Mouse (Mus musculus) layer of hippocampus, adult 11-12 months (tissue): ENCODE measurements at regions not wholly inside any gene's neighbourhood (a gene's known extent, or its start where the extent isn't known, plus 50 kb on each side); places are given as distances from the start of the nearest gene placed in this dataset.

Source experiments
- DNase-seq: peaks from one replicate; pipeline ENCODE4 v3.0.0; 2022; ENCODE audit warnings: low spot score

DNA sequence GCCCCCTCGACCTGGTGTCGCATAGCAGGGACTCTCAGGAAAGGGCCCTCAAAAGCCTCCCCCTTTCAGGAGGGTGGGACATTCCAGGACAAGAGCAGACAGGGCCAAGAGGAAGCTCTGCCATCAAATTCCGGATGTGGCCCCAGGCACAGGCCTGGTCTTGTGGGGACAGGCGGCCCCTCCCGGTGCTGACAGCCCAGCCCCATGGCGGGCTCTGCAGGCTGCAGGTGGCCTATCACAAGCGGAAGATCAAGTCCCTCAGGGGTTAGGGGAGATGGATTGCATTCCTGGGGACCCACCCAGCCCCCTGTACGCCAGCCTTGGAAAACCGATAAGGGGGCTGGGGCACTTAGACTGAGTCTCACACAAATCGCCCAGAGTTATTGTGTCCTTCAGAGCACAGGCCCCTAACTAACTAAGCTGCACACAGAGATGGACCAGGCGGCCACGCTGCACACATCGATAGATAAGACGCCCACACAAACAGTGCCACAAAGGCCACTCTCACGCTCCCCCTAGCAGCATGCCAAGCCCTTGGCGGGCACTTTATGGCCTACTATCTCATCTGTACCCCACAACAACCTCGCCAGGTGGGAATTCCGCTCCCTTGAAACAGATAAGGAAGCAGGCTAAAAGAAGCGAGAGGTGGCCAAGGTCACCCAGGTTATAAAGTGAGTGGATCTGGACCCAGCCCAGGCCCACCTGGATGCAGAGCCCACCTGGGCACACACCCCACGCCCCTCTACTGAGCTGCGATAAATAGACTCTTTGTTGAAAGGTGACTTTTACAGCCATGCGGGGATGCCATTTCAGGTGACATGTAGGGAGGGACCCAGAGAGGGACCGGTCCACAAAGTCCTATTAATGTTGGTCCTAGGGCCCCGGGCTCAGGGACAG lies 55.5 kb downstream of the Gm5294 start:
- no peak for DNase-seq

DNA sequence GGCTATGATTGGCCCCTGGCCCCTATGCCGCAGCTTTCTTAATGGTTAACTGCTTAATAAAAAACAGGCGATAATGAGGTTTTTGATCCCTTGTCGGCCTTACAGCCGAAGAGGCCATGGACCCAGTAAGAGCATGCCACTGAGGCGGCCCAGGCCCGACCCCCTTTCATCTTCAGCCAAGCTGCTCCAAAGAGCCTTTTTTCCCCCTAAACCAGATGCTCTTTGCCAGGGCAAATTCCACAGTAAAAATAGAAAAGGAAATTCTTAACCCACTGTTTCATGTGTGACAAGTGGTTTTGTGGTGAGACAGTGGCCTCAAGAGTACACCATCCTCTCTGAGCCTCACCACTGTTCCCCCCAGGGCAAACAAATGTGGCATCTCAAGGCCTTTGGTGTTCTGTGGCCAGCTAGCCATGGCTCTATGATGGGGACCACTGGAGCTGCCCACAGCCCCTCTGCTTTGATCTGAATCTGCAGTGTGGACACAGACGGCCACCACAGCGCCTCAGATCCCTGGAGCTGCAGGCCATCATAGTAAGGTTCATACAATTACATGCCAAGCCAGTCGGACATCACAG lies 61.9 kb downstream of the Gm5294 start:
- no peak for DNase-seq

DNA sequence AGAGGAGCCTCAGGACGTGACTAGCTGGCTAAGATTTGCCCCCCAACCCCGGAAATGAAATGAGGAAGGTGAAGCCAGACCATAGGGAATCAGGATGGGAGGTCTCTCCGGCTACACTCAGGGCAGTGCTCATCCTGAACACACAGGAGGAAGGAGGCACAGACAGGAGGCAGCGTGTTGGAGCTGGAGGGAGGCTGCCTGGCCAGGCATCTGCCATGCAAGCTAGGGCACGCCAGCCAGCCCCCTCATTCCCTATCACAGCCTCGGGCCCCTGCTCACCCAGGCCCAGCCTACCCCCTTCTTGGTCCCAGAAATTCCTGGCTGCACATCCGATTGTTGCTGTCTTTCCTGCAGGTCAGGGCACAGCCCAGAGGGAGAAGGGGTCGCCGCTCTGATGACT lies 63.7 kb downstream of the Gm5294 start:
- no peak for DNase-seq

DNA sequence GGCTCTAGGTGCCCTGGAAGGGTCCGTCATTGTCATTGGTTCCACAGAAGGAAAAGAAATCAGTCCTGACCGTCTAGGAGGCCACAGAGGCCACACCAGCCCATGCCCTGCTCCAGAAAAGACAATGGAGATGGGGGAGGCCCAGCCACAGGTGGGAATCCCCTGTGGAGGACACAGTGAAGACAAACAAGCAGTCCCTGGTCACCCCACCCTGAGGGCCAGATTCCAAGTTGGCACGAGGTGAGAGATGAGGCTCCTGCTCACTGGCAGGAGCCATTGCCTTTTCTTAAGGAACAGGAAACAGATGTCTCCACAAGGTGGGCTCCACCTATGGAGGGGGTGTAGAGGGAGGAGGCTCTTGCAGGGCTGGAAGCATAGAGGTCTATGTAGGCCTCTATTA lies 66.0 kb downstream of the Gm5294 start:
- no peak for DNase-seq

DNA sequence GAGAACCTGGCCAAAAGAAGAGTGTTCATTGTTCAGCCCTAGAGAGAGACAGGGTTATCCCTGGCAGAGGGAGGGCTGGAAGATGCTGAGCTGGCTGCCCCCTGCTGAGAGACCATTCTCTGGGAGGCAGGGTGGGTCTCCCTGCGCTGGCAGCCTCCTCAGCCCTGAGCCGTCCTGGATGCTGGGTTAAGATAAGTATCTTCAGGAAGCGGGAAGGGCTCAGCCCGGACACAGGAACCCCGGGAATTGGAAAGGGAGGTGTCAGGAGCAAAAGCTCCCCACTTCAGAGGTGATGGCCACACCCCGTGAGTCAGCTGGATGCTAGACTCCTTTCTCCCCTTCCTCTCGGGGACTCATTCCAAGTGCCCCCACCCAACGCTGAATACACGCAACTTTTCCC lies 68.9 kb downstream of the Gm5294 start:
- DNase-seq = no peak

DNA sequence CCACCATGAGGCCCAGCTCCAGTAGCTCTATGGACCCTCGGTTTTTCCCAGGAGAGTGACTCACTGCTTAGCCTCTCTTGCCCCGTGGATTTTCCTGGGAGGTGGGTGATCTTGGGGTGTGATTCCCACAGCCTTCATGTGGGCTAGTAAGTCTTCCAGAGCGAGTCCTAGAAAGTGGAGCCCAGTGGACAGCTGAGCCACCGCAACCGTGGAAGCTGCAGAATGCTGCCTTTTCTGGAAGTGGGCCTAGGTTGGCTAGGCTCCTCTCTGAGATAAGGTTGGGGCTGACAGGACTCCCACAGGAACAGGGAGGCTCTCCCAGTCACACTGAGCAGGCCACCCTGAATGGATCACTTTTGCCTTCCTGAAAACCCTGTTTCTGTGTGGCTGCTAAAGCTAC lies 69.9 kb downstream of the Gm5294 start:
- DNase-seq = no peak

DNA sequence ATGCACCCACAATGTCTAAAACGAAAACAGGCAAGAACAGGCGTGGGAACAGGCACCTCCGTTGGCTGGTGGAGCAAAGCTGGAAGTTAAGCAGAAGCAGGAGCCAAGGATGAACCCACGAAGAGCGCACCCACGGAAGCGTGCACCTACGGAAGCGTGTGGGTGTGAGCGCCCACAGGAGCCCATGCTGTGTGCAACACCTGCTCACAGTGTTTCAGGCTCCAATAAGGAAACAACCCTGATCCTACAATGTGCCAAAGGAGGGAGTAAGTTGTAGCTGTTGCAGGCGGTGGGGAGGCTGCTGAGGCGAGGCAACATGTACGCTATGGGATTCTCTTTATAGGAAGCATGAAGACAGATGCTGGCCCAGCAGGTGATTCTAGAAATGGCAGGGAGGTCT lies 74.6 kb downstream of the Gm5294 start:
- peak; percentile 42 for DNase-seq

DNA sequence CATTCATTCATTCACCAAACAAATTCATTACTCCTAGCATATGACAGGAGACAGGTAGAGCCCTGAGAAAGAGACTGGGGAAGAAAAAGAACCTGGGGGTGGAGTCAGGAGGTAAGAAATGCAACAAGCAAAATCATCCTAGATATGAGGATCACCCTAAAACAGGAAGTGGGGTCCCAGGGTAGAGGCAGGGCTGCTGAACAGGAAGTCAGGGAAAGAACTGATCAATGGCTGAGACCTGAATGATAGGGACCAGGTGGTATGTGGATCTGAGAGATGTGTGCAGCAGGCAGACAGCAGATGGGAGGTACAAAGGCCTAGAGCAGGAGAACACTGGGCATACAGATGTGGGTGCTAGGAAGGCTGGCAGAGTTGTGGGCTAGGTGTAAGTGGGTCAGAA lies 77.4 kb downstream of the Gm5294 start:
- no peak for DNase-seq

DNA sequence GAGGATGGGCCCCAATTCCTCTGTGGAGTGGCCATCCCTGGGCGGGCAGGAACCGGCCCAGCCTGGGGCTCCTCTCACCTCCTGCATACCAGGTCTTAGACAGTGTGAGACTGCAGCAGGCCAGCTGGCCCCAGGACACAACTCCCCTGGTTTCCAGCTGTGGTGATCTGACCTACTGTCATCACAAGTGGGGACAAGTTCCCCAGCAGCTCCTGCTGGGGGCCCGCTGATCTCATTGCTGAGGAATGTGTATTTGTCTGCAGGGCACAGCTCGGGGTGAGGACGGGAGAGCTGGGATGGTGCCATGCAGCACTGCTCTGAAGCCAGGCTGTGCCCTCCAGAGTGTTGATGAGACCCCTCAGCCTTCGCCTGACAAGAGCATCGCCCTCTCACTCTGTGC lies 78.6 kb downstream of the Gm5294 start:
- no peak for DNase-seq

DNA sequence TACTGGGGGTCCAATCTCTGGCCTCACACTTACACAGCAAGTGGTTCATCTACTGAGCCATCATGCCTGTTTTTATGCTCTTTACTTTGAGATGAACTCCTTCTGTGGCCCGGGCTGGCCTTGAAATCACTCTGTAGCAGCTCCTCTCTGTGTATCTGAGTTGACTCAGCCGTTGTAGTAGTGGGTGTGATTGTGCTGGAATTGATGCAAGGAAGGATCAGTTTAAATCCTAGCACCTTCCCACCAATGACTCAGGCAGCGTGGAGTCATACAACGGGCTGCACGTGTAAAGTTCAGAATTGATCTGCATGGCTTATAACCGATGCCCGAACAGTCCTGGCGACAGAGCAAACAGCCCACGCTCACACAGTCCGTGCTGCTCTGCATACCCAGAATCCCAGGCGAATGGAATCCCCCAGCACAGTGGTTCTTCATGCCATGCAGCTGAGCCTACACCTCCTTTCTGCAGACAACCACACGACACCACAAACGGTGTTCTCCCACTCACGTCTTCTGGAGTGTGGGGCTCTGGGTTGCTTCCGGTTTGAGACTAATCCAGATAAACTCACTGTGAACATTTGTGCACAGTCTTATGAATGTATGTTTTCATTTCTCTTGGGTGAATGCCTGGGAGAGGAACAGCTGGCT lies 81.2 kb downstream of the Gm5294 start:
- peak; percentile 41 for DNase-seq

DNA sequence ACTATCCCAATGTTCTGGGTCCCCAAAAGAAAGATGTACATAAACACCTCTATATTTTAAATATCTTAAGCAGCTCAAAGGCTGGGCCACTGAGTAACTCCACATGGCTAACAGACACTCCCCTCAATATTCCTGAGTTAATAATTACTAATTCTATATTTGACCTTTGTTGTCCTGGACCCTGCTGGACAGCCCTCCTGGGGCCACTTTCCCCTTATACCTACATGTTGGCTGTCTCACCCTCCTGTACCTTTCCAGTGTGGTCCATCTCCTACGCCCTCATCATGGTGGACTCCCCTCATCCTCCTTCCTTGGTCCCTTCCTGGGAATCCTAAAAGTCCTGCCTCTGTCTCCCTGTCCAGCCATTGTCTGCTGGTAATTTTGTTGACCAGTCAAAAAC lies 82.4 kb downstream of the Gm5294 start:
- DNase-seq = no peak

DNA sequence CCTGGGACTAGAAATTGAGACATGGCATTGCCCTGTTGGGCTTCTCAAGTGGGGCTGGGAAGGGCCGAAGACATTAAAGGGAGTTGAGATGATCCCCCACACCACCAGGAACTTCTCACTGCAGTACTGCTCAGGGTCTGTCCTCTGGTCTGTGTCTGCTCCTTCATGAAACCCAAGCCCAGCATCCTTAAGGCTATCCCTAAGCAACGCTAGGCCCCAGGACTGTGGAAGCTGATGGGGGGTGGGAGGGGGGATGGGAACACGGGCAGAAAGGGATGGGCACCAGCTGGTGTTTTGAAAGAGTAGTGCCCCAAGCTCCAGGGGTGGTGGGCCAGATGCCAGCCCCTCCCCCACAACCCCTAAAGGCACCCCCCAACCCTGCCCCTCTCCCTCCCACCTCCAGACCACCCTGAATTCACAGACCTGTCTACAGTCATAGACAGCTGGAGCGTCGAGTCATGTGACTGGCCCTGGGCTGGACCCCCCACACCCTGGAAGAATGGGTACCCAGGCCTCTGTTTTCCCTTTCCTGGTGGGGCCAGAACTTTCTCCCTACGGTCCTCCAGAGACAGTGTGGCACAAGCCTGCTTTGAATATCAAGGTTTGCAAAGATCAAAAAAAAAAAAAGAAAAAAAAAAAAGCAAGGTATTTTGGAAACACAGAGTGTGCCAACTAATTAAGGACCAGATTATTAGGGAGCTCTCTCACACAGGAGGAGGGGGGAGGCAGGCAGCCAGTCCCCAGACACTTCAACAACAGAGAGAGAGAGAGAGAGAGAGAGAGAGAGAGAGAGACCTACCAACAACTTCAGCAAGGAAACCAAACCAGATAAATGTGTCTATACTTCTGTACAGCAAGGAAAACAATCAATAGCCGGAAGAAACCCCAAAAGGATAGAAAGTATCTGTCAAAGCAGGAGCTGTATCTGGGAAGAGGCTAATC lies 85.1 kb downstream of the Pdgfa start:
- no peak for DNase-seq

DNA sequence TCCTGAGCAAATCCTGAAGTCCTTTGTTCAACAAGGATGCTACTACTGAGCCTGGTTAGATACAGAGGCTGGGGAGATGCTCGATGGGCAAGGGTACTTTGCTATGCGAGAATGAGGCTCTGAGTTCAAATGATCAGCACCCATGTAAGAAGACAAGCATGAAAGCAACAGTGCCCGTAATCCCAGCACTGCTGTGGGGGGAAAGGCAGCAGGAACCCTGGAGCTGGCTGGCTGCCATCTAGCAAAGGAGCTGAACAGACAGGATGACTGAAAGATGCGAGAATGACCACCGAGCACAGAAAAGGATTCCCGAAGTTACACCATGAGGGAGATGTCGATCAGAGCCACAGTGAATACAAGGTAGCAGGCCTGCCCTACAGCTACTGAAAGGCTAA lies 84.5 kb downstream of the Pdgfa start:
- DNase-seq = no peak

DNA sequence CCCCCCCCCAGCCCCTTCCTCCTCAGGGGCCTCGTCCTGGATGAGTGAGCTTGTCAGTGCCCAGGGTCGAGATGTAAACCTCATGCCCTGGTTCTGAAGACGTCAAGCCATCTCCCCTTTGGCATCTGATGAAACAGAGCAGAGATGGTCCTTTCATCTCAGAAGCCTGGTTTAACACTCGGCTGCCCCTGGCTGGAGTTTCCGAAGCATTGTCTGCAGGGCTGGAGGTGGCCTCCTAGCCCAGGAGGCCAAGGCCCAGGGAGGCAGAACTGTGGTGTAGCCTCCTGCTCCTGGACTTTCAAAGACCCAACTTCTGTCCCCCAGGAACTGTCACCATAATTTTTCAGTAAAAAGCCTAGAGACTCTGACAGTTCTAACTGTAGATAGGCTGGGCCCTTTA lies 82.1 kb downstream of the Pdgfa start:
- DNase-seq = no peak

DNA sequence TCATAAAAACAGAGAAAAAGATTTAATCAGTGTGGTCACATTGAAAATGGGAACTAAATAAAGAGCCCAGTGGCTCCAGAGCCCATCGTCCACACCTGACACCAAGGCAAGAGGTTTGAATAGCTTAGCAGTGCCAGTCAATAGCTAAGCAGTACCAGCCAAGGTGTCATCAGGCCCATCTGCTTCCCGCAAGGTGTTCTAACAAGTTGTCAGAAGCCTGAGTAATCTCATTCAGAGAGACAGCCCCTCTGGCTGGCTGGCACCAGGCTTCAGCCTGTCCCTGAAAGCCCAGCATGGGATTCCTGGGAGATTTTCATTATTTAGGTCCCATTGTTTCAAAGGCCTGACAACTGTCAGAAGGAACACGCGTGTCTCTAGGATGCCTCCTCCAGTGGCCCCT lies 81.7 kb downstream of the Pdgfa start:
- DNase-seq = no peak

DNA sequence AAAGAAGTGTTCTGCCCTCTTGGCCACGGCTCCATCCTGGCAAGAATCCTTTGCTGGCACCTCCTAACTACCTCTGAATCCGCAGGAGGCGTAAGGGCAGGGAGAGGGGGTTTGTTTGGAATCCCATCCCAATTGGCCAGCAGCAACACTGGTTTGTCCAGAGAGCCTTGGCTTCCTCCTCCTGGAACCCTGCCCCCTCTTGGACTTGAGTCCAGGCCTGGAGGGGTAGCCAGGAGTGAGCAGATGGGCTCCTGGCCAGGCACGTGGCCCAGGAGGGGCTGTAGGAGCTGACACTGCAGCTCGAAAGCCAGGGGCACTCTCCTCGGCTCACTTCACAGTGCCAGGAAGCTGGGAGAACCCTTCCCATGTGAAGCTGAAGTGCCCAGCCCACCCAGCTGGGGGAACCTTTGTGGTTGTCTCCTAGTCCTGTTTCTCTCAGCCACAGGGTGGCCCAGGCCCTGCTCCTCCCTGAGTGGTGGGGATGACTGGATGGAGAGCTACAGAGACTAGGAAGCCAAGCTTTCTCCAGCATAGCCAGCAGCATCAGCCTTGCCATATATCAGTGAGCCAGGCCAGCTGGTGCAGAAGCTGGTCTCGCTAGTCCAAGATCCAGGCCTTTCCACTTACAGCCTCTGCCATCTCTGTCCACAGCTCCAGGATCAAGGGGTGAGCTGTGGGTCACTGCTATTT lies 76.9 kb downstream of the Pdgfa start:
- peak; percentile 44 for DNase-seq

DNA sequence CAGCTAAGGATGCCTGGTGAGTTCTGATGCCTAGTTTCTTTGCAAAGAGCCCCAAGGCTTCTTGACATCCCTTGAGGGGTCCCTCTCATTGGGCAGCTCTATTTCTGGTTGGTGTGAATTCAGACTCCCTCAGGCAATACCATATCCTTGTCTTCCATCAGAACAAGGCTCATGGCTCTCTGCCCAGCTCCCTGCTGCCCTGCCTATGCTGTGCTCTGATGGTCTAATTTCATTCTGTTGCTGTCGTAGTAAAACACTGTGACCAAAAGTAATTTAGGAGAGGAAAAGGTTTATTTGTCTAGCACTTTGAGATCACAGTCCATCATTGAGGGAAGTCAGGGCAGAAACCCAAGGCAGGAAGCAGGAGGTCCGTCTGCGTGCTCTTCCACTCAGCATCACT lies 75.1 kb downstream of the Pdgfa start:
- DNase-seq = no peak
